Mouse (Mus musculus): ENCODE results near the gene Arhgap21. TPM values are rescaled to one million over a fixed set of nuclear protein-coding genes. Genes with fewer than 3 reads are reported as not detected.

Arhgap21 gene
- polyA plus RNA-seq, 1 experiment from 2014 or later: 15.7 TPM

GRCm38 (mm10) chr2:20849346-20849745, 119.3 kb downstream of the Arhgap21 start:
- no peaks in the 10 kb centered on the region for H3K9me3 ChIP-seq
- H3K27me3 ChIP-seq (replicated peaks; ENCODE audit: low read depth, poor library complexity, severe bottlenecking): no peaks in the 10 kb centered on the region
- H3K4me3 ChIP-seq: no peak overlapping the region
- H3K36me3 ChIP-seq (replicated peaks): peaks cover 76% of the 10 kb centered on the region
- no peak for DNase-seq (ENCODE audit: low spot score)
- no peaks in the 10 kb centered on the region for H3K4me1 ChIP-seq
- no peak overlapping the region for H3K27ac ChIP-seq (replicated peaks)
- WGBS: 90% methylated on average over 18 of the region's 18 CpGs

- Histone ChIP-seq H3K36me3 (replicated peaks) (no peaks in the 10 kb centered on the region), H3K27ac (replicated peaks) (no peak overlapping the region), H3K4me3 (no peak overlapping the region), H3K9me3 (no peaks in the 10 kb centered on the region), H3K27me3 (replicated peaks; ENCODE audit: low read depth, poor library complexity, severe bottlenecking) (no peaks in the 10 kb centered on the region), H3K4me1 (no peaks in the 10 kb centered on the region)
- DNase-seq (ENCODE audit: low spot score): peak; percentile 11
- WGBS: 82% methylated on average over 3 of the region's 3 CpGs
These were observed 136.9 kb downstream of the Arhgap21 start for GRCm38 (mm10) chr2:20831608-20832406.

- H3K27ac ChIP-seq (replicated peaks): no peak overlapping the region
- 83% methylated on average over 3 of the region's 3 CpGs for WGBS
- no peak overlapping the region for H3K4me3 ChIP-seq
- H3K36me3 ChIP-seq (replicated peaks): no peaks in the 10 kb centered on the region
- no peaks in the 10 kb centered on the region for H3K9me3 ChIP-seq
- DNase-seq (ENCODE audit: low spot score): no peak
- H3K27me3 ChIP-seq (replicated peaks; ENCODE audit: low read depth, poor library complexity, severe bottlenecking): no peaks in the 10 kb centered on the region
- no peaks in the 10 kb centered on the region for H3K4me1 ChIP-seq
These were observed 137.8 kb downstream of the Arhgap21 start for GRCm38 (mm10) chr2:20830882-20831281.

- H3K27ac ChIP-seq (replicated peaks): no peak overlapping the region
- no peak for DNase-seq (ENCODE audit: low spot score)
- no peaks in the 10 kb centered on the region for H3K36me3 ChIP-seq (replicated peaks)
- H3K9me3 ChIP-seq: no peaks in the 10 kb centered on the region
- H3K4me3 ChIP-seq: no peak overlapping the region
- H3K4me1 ChIP-seq: no peaks in the 10 kb centered on the region
- H3K27me3 ChIP-seq (replicated peaks; ENCODE audit: low read depth, poor library complexity, severe bottlenecking): no peaks in the 10 kb centered on the region
These were observed 142.4 kb downstream of the Arhgap21 start for GRCm38 (mm10) chr2:20826258-20826657.

- no peak for DNase-seq (ENCODE audit: low spot score)
- H3K9me3 ChIP-seq: no peaks in the 10 kb centered on the region
- no peaks in the 10 kb centered on the region for H3K36me3 ChIP-seq (replicated peaks)
- no peak overlapping the region for H3K27ac ChIP-seq (replicated peaks)
- no peak overlapping the region for H3K4me3 ChIP-seq
- H3K27me3 ChIP-seq (replicated peaks; ENCODE audit: low read depth, poor library complexity, severe bottlenecking): no peaks in the 10 kb centered on the region
- 82% methylated on average over 7 of the region's 7 CpGs for WGBS
- H3K4me1 ChIP-seq: no peaks in the 10 kb centered on the region
These were observed 150.5 kb downstream of the Arhgap21 start for GRCm38 (mm10) chr2:20818226-20818625.

GRCm38 (mm10) chr2:20813986-20814385, 154.7 kb downstream of the Arhgap21 start:
- DNase-seq (ENCODE audit: low spot score): no peak
- peaks cover under 1% of the 10 kb centered on the region; the same call in 1 of the 2 replicates for H3K36me3 ChIP-seq (replicated peaks)
- WGBS: 74% methylated on average over 2 of the region's 2 CpGs
- H3K9me3 ChIP-seq: no peaks in the 10 kb centered on the region
- no peaks in the 10 kb centered on the region for H3K27me3 ChIP-seq (replicated peaks; ENCODE audit: low read depth, poor library complexity, severe bottlenecking)
- no peak overlapping the region for H3K27ac ChIP-seq (replicated peaks)
- H3K4me1 ChIP-seq: no peaks in the 10 kb centered on the region
- no peak overlapping the region for H3K4me3 ChIP-seq

GRCm38 (mm10) chr2:20811506-20811905, 157.2 kb downstream of the Arhgap21 start:
- peaks cover 23% of the 10 kb centered on the region for H3K36me3 ChIP-seq (replicated peaks)
- no peaks in the 10 kb centered on the region for H3K9me3 ChIP-seq
- DNase-seq (ENCODE audit: low spot score): no peak
- no peaks in the 10 kb centered on the region for H3K4me1 ChIP-seq
- WGBS: 90% methylated on average over 8 of the region's 8 CpGs
- H3K27me3 ChIP-seq (replicated peaks; ENCODE audit: low read depth, poor library complexity, severe bottlenecking): no peaks in the 10 kb centered on the region
- H3K4me3 ChIP-seq: no peak overlapping the region
- no peak overlapping the region for H3K27ac ChIP-seq (replicated peaks)

GRCm38 (mm10) chr2:20801236-20801890, 167.3 kb downstream of the Arhgap21 start:
- WGBS: 86% methylated on average over 8 of the region's 8 CpGs
- Histone ChIP-seq H3K4me1 (no peaks in the 10 kb centered on the region), H3K4me3 (no peak overlapping the region), H3K36me3 (replicated peaks) (peaks cover 62% of the 10 kb centered on the region), H3K9me3 (no peaks in the 10 kb centered on the region), H3K27me3 (replicated peaks; ENCODE audit: low read depth, poor library complexity, severe bottlenecking) (no peaks in the 10 kb centered on the region), H3K27ac (replicated peaks) (no peak overlapping the region)
- no peak for DNase-seq (ENCODE audit: low spot score)

Other genes with a start within 250 kb of the Arhgap21 start
- 0.16 and 0.62 TPM in 2 replicates for gene Enkur, start 236.5 kb upstream of the Arhgap21 start, polyA plus RNA-seq (2016; fragmentation: Nextera tagmentation; extraction: Ambion mirVana)
- gene Thnsl1, start 236.8 kb upstream of the Arhgap21 start, polyA plus RNA-seq (2016; fragmentation: Nextera tagmentation; extraction: Ambion mirVana): 10.0 and 10.3 TPM in 2 replicates